Mouse (Mus musculus) CH12.LX (cell line): ENCODE data around the gene Ak3.

Source experiments
- EP300 ChIP-seq: IDR thresholded peaks from 2 replicates; pipeline ENCODE4 v1.6.1; 2011; ENCODE audit warnings: low read length, improper control_type of control experiment
- MXI1 ChIP-seq: IDR thresholded peaks from 2 replicates; pipeline ENCODE4 v1.6.1; 2011; ENCODE audit warnings: mild to moderate bottlenecking, low read depth, low read length, improper control_type of control experiment
- POLR2A ChIP-seq: IDR thresholded peaks from 2 replicates; pipeline ENCODE4 v1.6.1; 2011; ENCODE audit warnings: low read depth, mild to moderate bottlenecking, improper control_type of control experiment, low read length
- ZKSCAN1 ChIP-seq: IDR thresholded peaks from 2 replicates; pipeline ENCODE4 v1.6.1; 2012; ENCODE audit warnings: low read depth, inconsistent platforms, low read length, improper control_type of control experiment, borderline replicate concordance

GRCm38 (mm10) chr19:29047334-29048170 is at the start of gene Ak3:
- TF ChIP-seq ZKSCAN1, result no peak
- no peak for TF ChIP-seq EP300
- TF ChIP-seq MXI1, result peak; percentile 79
- TF ChIP-seq POLR2A, result peak; percentile 65; the same call in 1 of the 2 replicates
